Mouse (Mus musculus) liver, embryonic 14.5 days (tissue): Measurements from ENCODE around the gene Cetn2.

Experiments
- CTCF ChIP-seq: IDR thresholded peaks from 2 replicates; pipeline ENCODE4 v1.5.1; 2016; ENCODE audit warnings: antibody characterized with exemption, low read depth, control low read depth
- EP300 ChIP-seq: IDR thresholded peaks from 2 replicates; pipeline ENCODE4 v1.6.1; 2016; ENCODE audit warnings: antibody characterized with exemption, low read depth

DNA sequence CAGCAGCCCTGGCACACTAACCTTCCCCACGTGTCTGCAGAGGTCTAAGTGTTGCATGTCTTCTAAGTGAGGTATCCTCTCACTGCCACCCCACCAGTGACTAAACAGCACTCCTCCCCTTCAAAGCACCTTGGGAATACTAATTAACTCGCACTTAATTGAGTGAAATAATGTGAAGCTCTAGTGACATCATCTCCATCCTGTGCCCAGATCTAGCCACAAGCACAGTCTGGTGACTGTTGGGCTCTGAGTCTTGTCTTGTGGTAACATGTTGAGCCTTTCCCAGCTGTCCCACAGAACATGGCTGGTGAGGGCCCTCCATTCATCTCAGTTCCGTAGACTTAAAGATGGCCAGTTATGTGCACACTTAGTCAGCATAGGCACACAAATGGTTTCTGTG lies 44.5 kb upstream of the Cetn2 start:
- TF ChIP-seq EP300 (no peak), CTCF (no peak)
